Mouse (Mus musculus): ENCODE measurements around the gene Rest. TPM values are rescaled to one million over a fixed set of nuclear protein-coding genes. Genes with fewer than 3 reads are reported as not detected.

The Rest gene
- polyA plus RNA-seq, 1 experiment = 3.7 TPM

DNA sequence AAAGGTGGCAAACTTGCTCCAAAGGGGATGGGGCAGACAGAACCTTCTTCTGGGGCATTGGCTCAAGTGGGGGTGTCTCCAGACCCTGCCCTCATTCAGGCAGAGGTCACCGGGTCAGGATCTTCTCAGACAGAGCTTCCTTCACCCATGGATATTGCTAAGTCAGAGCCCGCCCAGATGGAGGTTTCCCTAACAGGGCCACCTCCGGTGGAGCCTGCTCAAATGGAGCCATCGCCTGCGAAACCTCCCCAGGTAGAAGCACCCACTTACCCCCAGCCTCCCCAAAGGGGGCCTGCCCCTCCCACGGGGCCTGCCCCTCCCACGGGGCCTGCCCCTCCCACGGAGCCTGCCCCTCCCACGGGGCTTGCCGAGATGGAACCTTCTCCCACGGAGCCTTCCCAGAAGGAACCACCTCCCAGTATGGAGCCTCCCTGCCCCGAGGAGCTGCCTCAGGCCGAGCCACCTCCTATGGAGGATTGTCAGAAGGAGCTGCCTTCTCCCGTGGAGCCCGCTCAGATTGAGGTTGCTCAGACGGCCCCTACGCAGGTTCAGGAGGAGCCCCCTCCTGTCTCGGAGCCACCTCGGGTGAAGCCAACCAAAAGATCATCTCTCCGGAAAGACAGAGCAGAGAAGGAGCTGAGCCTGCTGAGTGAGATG is 16.4 kb downstream of the Rest start:
- TF ChIP-seq FLI1 (IDR thresholded peaks at IDR 0.05; ENCODE audit: low read length) (no peak), GATA1 (IDR thresholded peaks at IDR 0.05; ENCODE audit: borderline replicate concordance, low read length) (no peak)
- H3K4me1 ChIP-seq = peaks cover 17% of the 10 kb centered on the region
- no peaks in the 10 kb centered on the region for H3K9me3 ChIP-seq
- no peaks in the 10 kb centered on the region for H3K27me3 ChIP-seq (replicated peaks)
- peaks cover 95% of the 10 kb centered on the region for H3K36me3 ChIP-seq (replicated peaks; ENCODE audit: low read length)
- no peak overlapping the region for H3K4me3 ChIP-seq (replicated peaks)

- peaks cover 17% of the 10 kb centered on the region for H3K4me1 ChIP-seq
- no peak overlapping the region for H3K4me3 ChIP-seq (replicated peaks)
- no peaks in the 10 kb centered on the region for H3K9me3 ChIP-seq
- H3K36me3 ChIP-seq (replicated peaks; ENCODE audit: low read length) = peaks cover 96% of the 10 kb centered on the region
- no peaks in the 10 kb centered on the region for H3K27me3 ChIP-seq (replicated peaks)
- TF ChIP-seq FLI1 (IDR thresholded peaks at IDR 0.05; ENCODE audit: low read length) (no peak), GATA1 (IDR thresholded peaks at IDR 0.05; ENCODE audit: borderline replicate concordance, low read length) (no peak)
Observed at GRCm38 (mm10) chr5:77282242-77282641, 17.0 kb downstream of the Rest start.

DNA sequence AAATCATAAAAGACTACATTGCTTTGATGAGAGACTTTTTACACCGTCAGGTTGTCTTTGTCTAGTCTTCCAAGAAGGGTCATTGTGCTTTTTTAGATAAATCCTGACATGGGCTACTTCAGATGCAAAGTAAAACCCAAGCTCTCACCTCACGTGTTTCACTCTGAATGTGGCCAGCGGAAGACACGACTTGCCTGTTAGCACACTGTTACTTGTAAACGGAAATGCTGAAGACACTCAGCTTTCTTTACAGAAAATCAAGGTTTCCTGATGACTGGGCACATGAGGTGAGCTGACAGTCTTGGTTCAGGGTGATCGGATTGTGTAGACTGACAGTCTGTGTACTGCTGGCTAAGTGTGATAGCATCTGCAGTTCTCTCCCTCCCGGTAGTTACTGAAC is 20.4 kb downstream of the Rest start:
- no peaks in the 10 kb centered on the region for H3K27me3 ChIP-seq (replicated peaks)
- TF ChIP-seq GATA1 (IDR thresholded peaks at IDR 0.05; ENCODE audit: borderline replicate concordance, low read length) (no peak), FLI1 (IDR thresholded peaks at IDR 0.05; ENCODE audit: low read length) (no peak)
- H3K9me3 ChIP-seq = no peaks in the 10 kb centered on the region
- H3K36me3 ChIP-seq (replicated peaks; ENCODE audit: low read length) = peaks cover 95% of the 10 kb centered on the region
- no peak overlapping the region for H3K4me3 ChIP-seq (replicated peaks)
- peaks cover 11% of the 10 kb centered on the region for H3K4me1 ChIP-seq

DNA sequence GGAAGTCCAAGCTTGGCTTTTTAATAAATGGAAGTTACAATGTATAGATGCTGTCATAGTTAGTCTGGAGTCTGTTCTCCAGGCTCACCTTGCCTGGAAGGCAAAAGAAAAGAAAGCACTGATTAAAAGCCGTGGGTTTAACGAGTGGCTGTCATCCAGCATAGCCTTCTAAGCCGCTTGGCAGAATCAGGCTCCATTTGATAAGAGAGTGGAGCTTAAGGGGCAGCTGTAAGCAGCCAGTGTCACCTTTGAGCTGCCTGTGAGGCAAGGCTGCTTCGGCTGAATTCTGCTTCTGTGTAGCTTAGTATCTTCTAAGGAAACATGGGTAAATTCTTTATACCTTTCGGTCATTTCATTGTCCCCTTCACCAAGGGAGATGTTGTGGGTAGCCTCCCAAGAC is 21.6 kb downstream of the Rest start:
- TF ChIP-seq GATA1 (IDR thresholded peaks at IDR 0.05; ENCODE audit: borderline replicate concordance, low read length) (no peak), FLI1 (IDR thresholded peaks at IDR 0.05; ENCODE audit: low read length) (no peak)
- H3K36me3 ChIP-seq (replicated peaks; ENCODE audit: low read length) = peaks cover 91% of the 10 kb centered on the region
- no peak overlapping the region for H3K4me3 ChIP-seq (replicated peaks)
- no peaks in the 10 kb centered on the region for H3K9me3 ChIP-seq
- H3K27me3 ChIP-seq (replicated peaks) = no peaks in the 10 kb centered on the region
- peaks cover 11% of the 10 kb centered on the region for H3K4me1 ChIP-seq

- TF ChIP-seq FLI1 (IDR thresholded peaks at IDR 0.05; ENCODE audit: low read length) = no peak
- no peaks in the 10 kb centered on the region for H3K9me3 ChIP-seq
- H3K27me3 ChIP-seq (replicated peaks) = no peaks in the 10 kb centered on the region
- no peak overlapping the region for H3K4me3 ChIP-seq (replicated peaks)
- peaks cover 15% of the 10 kb centered on the region for H3K4me1 ChIP-seq
- peaks cover 91% of the 10 kb centered on the region for H3K36me3 ChIP-seq (replicated peaks; ENCODE audit: low read length)
Observed at GRCm38 (mm10) chr5:77287901-77288300, 22.6 kb downstream of the Rest start.

- no peaks in the 10 kb centered on the region for H3K27me3 ChIP-seq (replicated peaks)
- no peak overlapping the region for H3K4me3 ChIP-seq (replicated peaks)
- no peak for TF ChIP-seq FLI1 (IDR thresholded peaks at IDR 0.05; ENCODE audit: low read length)
- no peak for TF ChIP-seq GATA1 (IDR thresholded peaks at IDR 0.05; ENCODE audit: borderline replicate concordance, low read length)
- peaks cover 91% of the 10 kb centered on the region for H3K36me3 ChIP-seq (replicated peaks; ENCODE audit: low read length)
- peaks cover 19% of the 10 kb centered on the region for H3K4me1 ChIP-seq
- no peaks in the 10 kb centered on the region for H3K9me3 ChIP-seq
Observed at GRCm38 (mm10) chr5:77289686-77290085, 24.4 kb downstream of the Rest start.

GRCm38 (mm10) chr5:77290606-77291005 is 25.3 kb downstream of the Rest start:
- Histone ChIP-seq H3K4me3 (replicated peaks) (no peak overlapping the region), H3K4me1 (peaks cover 19% of the 10 kb centered on the region), H3K36me3 (replicated peaks; ENCODE audit: low read length) (peaks cover 91% of the 10 kb centered on the region), H3K27me3 (replicated peaks) (no peaks in the 10 kb centered on the region), H3K9me3 (no peaks in the 10 kb centered on the region)
- TF ChIP-seq GATA1 (IDR thresholded peaks at IDR 0.05; ENCODE audit: borderline replicate concordance, low read length) = no peak
- TF ChIP-seq FLI1 (IDR thresholded peaks at IDR 0.05; ENCODE audit: low read length) = no peak

GRCm38 (mm10) chr5:77292803-77293522 is 27.7 kb downstream of the Rest start:
- H3K4me3 ChIP-seq (replicated peaks) = no peak overlapping the region
- no peak for TF ChIP-seq FLI1 (IDR thresholded peaks at IDR 0.05; ENCODE audit: low read length)
- no peak for TF ChIP-seq GATA1 (IDR thresholded peaks at IDR 0.05; ENCODE audit: borderline replicate concordance, low read length)
- peaks cover 91% of the 10 kb centered on the region for H3K36me3 ChIP-seq (replicated peaks; ENCODE audit: low read length)
- H3K9me3 ChIP-seq = no peaks in the 10 kb centered on the region
- peaks cover 12% of the 10 kb centered on the region; the same call in 1 of the 2 replicates for H3K4me1 ChIP-seq
- H3K27me3 ChIP-seq (replicated peaks) = no peaks in the 10 kb centered on the region

- TF ChIP-seq GATA1 (IDR thresholded peaks at IDR 0.05; ENCODE audit: borderline replicate concordance, low read length) (no peak), FLI1 (IDR thresholded peaks at IDR 0.05; ENCODE audit: low read length) (no peak)
- peaks cover 83% of the 10 kb centered on the region for H3K36me3 ChIP-seq (replicated peaks; ENCODE audit: low read length)
- H3K4me1 ChIP-seq = peaks cover 8% of the 10 kb centered on the region
- no peak overlapping the region for H3K4me3 ChIP-seq (replicated peaks)
- no peaks in the 10 kb centered on the region for H3K9me3 ChIP-seq
- no peaks in the 10 kb centered on the region for H3K27me3 ChIP-seq (replicated peaks)
Observed at GRCm38 (mm10) chr5:77299486-77299885, 34.2 kb downstream of the Rest start.

DNA sequence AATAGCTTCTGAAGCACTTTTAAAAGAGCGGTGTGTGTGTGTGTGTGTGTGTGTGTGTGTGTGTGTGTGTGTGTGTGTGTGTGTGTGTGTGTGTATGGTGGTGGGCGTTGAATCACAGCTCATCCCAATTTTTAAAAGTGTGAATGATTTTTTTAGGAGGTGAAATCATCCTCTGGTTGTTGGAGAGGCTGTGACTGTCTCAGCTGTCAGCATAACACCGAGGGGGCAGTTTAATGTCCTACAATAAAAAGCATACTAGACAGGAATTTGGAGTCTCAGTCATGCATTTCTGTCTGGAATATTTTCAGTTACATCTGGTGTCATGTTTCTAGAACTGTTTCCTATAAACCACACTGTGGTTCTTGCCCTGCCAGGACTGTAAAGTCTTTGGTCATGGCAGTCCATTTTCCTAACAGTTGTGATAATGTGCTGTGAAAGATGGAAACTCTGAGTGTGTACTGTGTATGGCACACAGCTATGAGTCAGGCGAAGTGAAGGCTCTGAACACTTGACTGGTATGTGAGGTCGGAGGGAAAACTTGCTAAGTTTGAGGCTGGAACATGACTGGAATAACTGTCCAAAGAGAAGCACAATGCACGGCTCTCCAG is 36.1 kb downstream of the Rest start:
- peaks cover 84% of the 10 kb centered on the region for H3K36me3 ChIP-seq (replicated peaks; ENCODE audit: low read length)
- no peaks in the 10 kb centered on the region for H3K27me3 ChIP-seq (replicated peaks)
- H3K4me3 ChIP-seq (replicated peaks) = no peak overlapping the region
- no peaks in the 10 kb centered on the region for H3K9me3 ChIP-seq
- no peak for TF ChIP-seq FLI1 (IDR thresholded peaks at IDR 0.05; ENCODE audit: low read length)
- no peak for TF ChIP-seq GATA1 (IDR thresholded peaks at IDR 0.05; ENCODE audit: borderline replicate concordance, low read length)
- H3K4me1 ChIP-seq = peaks cover 8% of the 10 kb centered on the region

Measured in megakaryocyte, embryonic 14.5 days (primary cell).